Mouse (Mus musculus) megakaryocyte, embryonic 14.5 days (primary cell): ENCODE measurements at regions not wholly inside any gene's neighbourhood (a gene's known extent, or its start where the extent isn't known, plus 50 kb on each side); places are given as distances from the start of the nearest gene placed in this dataset.

Experiments used
- H3K27me3 ChIP-seq: replicated peaks from 2 replicates; pipeline ENCODE3; 2012; ENCODE audit warnings: inconsistent platforms
- H3K36me3 ChIP-seq: replicated peaks from 2 replicates; pipeline ENCODE3; 2012; ENCODE audit warnings: low read length, inconsistent platforms, mixed read lengths
- H3K4me1 ChIP-seq: 2 replicates; pipeline ENCODE4 v1.6.1; 2012; ENCODE audit warnings: inconsistent platforms
- H3K4me3 ChIP-seq: replicated peaks from 2 replicates; pipeline ENCODE3; 2012; ENCODE audit warnings: moderate library complexity, mild to moderate bottlenecking, inconsistent platforms
- H3K9me3 ChIP-seq: 2 replicates; pipeline ENCODE4 v1.6.1; 2012; ENCODE audit warnings: inconsistent platforms
- FLI1 ChIP-seq: IDR thresholded peaks from 2 replicates; pipeline ENCODE4 v1.6.1; 2012; ENCODE audit warnings: low read length, inconsistent platforms, mixed read lengths
- GATA1 ChIP-seq: IDR thresholded peaks from 3 replicates; pipeline ENCODE4 v1.6.1; 2012; ENCODE audit warnings: mixed read lengths, low read length, inconsistent platforms, borderline replicate concordance

- Histone ChIP-seq H3K9me3 (no peaks in the 10 kb centered on the region), H3K4me3 (no peak overlapping the region), H3K36me3 (no peaks in the 10 kb centered on the region), H3K4me1 (peaks cover 98% of the 10 kb centered on the region), H3K27me3 (no peaks in the 10 kb centered on the region)
- TF ChIP-seq FLI1 = no peak
- TF ChIP-seq GATA1 = no peak
Measured at GRCm38 (mm10) chr2:75767871-75768558, 63.6 kb upstream of the Nfe2l2 start.

GRCm38 (mm10) chr2:75765403-75765802 is 61.0 kb upstream of the Nfe2l2 start:
- Histone ChIP-seq H3K4me3 (no peak overlapping the region), H3K27me3 (no peaks in the 10 kb centered on the region), H3K4me1 (peaks cover 93% of the 10 kb centered on the region), H3K9me3 (no peaks in the 10 kb centered on the region), H3K36me3 (no peaks in the 10 kb centered on the region)
- no peak for TF ChIP-seq GATA1
- no peak for TF ChIP-seq FLI1

- H3K36me3 ChIP-seq = no peaks in the 10 kb centered on the region
- H3K4me1 ChIP-seq = peaks cover 91% of the 10 kb centered on the region
- TF ChIP-seq GATA1 = peak; percentile 65; the same call in 1 of the 3 replicates
- TF ChIP-seq FLI1 = peak; percentile 91
- peak overlapping the region; percentile 84 for H3K4me3 ChIP-seq
- H3K9me3 ChIP-seq = no peaks in the 10 kb centered on the region
- peaks cover 6% of the 10 kb centered on the region for H3K27me3 ChIP-seq
Measured at GRCm38 (mm10) chr2:75763252-75763651, 58.8 kb upstream of the Nfe2l2 start.

- no peaks in the 10 kb centered on the region for H3K9me3 ChIP-seq
- TF ChIP-seq FLI1 (no peak), GATA1 (no peak)
- H3K4me3 ChIP-seq = no peak overlapping the region
- H3K4me1 ChIP-seq = peaks cover 91% of the 10 kb centered on the region
- no peaks in the 10 kb centered on the region for H3K36me3 ChIP-seq
- peaks cover 6% of the 10 kb centered on the region for H3K27me3 ChIP-seq
Measured at GRCm38 (mm10) chr2:75762030-75762429, 57.6 kb upstream of the Nfe2l2 start.

GRCm38 (mm10) chr2:75761626-75762025 is 57.2 kb upstream of the Nfe2l2 start:
- no peaks in the 10 kb centered on the region for H3K36me3 ChIP-seq
- peaks cover 6% of the 10 kb centered on the region for H3K27me3 ChIP-seq
- no peaks in the 10 kb centered on the region for H3K9me3 ChIP-seq
- H3K4me3 ChIP-seq = no peak overlapping the region
- TF ChIP-seq FLI1 (no peak), GATA1 (no peak)
- peaks cover 88% of the 10 kb centered on the region for H3K4me1 ChIP-seq

GRCm38 (mm10) chr2:75759196-75759885 is 54.9 kb upstream of the Nfe2l2 start:
- Histone ChIP-seq H3K36me3 (no peaks in the 10 kb centered on the region), H3K9me3 (no peaks in the 10 kb centered on the region), H3K4me3 (no peak overlapping the region), H3K4me1 (peaks cover 68% of the 10 kb centered on the region), H3K27me3 (peaks cover 6% of the 10 kb centered on the region)
- TF ChIP-seq FLI1 (no peak), GATA1 (no peak)

- no peak overlapping the region for H3K4me3 ChIP-seq
- peaks cover 57% of the 10 kb centered on the region for H3K4me1 ChIP-seq
- peaks cover 6% of the 10 kb centered on the region for H3K27me3 ChIP-seq
- no peaks in the 10 kb centered on the region for H3K36me3 ChIP-seq
- no peaks in the 10 kb centered on the region for H3K9me3 ChIP-seq
- TF ChIP-seq FLI1 (no peak), GATA1 (no peak)
Measured at GRCm38 (mm10) chr2:75758277-75758676, 53.8 kb upstream of the Nfe2l2 start.

- TF ChIP-seq FLI1 (no peak), GATA1 (no peak)
- no peak overlapping the region for H3K4me3 ChIP-seq
- no peaks in the 10 kb centered on the region for H3K36me3 ChIP-seq
- H3K9me3 ChIP-seq = no peaks in the 10 kb centered on the region
- peaks cover 6% of the 10 kb centered on the region for H3K27me3 ChIP-seq
- H3K4me1 ChIP-seq = peaks cover 44% of the 10 kb centered on the region
Measured at GRCm38 (mm10) chr2:75756704-75757638, 52.5 kb upstream of the Nfe2l2 start.

GRCm38 (mm10) chr2:75754606-75755005 is 50.2 kb upstream of the Nfe2l2 start:
- Histone ChIP-seq H3K36me3 (no peaks in the 10 kb centered on the region), H3K4me3 (no peak overlapping the region), H3K9me3 (no peaks in the 10 kb centered on the region), H3K4me1 (peaks cover 29% of the 10 kb centered on the region), H3K27me3 (peaks cover 4% of the 10 kb centered on the region)
- TF ChIP-seq GATA1 = no peak
